Mouse (Mus musculus): ENCODE measurements around the gene Gpkow.

DNA sequence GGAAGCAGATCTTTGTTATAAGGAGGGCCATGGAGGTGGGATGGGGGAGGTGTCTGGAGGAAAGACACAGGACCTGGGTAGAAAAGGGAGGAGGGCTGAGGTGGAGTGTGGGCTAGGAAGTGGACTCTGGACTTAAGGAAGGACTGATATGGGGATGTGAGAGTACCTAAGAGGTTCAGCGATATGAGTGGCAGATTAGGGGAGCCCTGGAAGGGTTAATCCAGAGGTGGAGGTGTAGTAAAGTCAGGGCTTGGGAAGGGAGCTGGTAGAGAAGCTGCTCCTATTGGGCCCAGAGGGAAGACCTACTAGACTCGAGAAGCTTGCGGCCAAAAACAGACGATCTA, 32.0 kb downstream of the Gpkow start:
- no peak for TF ChIP-seq CTCF (IDR thresholded peaks at IDR 0.05; ENCODE audit: low read depth)
- no peak for TF ChIP-seq EP300 (IDR thresholded peaks at IDR 0.05; ENCODE audit: low read depth)

Data from heart, postnatal 0 days (tissue).